Mouse (Mus musculus) megakaryocyte-erythroid progenitor cell, adult 5-6 weeks (primary cell): ENCODE measurements around the gene Dst. TPM values are rescaled to one million over a fixed set of nuclear protein-coding genes. Genes with fewer than 3 reads are reported as not detected.

Experiments
- ATAC-seq: replicated peaks from 2 replicates; pipeline ENCODE4 v1.8.0; 2016; ENCODE audit warnings: mild to moderate bottlenecking, inconsistent platforms; ENCODE audit not compliant: severe bottlenecking, poor library complexity, low FRiP score, low TSS enrichment
- total RNA-seq, 2 experiments: library from RNA; stranded (forward) in 1 of 2; stranded (reverse) in 1 of 2; fragments of 200-1000, 215-1000 nt in 1 of 2; fragments of >200 nt in 1 of 2; fragmentation: Nextera tagmentation in 1 of 2; gene quantifications; 2 replicates each; pipeline ENCODE4 v1.2.3; 2014 to 2017

The Dst gene
- total RNA-seq, 2 experiments from 2014 or later: 2.1 to 4.1 TPM

DNA sequence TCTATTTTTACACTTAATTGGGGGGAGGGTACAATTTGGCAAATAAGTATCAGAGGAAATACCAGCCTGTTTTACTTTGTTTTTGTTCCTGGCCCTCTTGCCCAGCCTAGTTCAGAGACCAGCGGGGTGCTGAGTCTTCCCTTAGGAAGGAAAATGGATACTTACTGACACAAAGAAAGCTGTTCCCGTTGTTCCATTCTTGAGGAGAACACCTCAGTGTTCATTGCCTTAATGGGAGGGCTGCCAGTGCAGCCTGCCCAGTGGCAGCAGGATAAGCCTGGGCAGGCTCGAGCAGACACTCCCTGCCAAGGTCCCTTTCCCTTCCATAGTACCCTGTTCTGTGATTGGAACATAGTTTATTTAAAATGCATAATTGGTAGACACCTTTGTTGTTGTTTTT is 232.7 kb downstream of the Dst start:
- no peak for ATAC-seq

DNA sequence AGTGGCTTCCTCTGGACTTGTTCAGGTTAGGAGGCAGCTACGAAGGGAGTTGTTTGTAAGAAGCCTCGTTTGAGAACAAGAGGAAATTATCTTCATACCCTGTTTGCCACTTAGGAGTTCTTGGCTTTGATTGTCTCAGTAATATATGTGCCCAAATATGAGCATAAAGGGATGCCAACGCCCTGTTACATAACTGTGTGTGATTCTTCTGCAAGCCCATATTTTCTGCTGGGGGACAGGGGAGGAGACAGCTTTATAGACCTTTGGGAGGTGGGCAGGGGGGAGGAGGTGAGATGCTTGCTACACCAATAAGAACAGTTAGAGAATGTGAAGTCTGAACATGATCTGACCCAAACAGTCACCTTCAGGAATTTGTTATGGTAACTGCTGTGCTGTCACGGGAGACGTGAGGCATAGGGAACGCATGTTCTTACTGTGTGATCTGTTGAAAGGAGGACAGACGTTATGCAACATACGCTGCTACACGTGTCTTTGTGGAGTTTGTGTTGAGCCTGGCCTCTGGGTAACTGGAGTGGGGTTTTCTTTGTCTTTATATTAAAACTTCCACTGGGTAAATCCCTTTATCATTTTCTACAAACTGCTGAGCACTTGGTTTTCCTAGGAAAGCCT is 235.0 kb downstream of the Dst start:
- no peak for ATAC-seq

DNA sequence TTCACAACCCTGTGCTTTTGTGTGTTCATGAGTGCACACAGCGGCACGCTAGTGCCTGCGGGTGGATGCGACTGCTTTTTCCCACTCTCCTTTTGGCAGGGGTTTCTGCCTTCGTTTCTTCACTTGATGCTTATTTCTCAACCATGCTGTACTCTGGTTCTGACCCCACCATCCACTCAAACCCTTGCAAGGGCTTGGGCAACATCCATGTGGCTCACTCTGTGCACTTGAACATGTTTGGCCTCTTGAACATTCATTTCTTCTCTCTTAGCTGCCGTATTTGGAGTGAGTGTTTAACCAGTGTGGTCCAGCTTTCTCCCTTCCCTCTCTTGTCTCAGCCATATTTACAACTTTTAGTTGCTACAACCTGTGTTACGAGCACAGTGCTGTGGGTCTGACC is 236.8 kb downstream of the Dst start:
- ATAC-seq: no peak

- no peak for ATAC-seq
Observed at GRCm38 (mm10) chr1:34148039-34148438, 240.0 kb downstream of the Dst start.

GRCm38 (mm10) chr1:34150416-34151093 is 242.5 kb downstream of the Dst start:
- no peak for ATAC-seq

- ATAC-seq: no peak
Observed at GRCm38 (mm10) chr1:34152683-34153082, 244.7 kb downstream of the Dst start.

DNA sequence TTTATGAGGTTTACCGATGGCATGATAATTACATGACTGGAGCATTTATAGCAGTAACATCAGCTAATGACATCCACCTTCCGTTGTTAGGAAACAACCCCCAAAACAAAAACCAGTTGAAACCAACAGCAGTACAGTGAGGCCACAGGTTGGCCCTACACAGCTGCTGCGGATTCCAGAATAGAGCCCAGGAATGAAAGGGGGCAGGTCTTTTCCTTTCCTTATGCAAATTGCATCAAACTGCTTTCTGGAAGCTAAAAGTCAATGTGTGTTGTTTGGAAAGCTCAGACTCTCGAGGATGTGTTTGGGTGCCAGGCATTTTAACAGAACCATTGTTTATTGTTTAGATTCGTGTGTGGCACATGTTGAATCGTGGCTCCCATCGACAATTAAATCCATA is 248.0 kb downstream of the Dst start:
- ATAC-seq: no peak

GRCm38 (mm10) chr1:34157702-34158101 is 249.7 kb downstream of the Dst start:
- ATAC-seq: no peak

- no peak for ATAC-seq
Observed at GRCm38 (mm10) chr1:34158822-34159221, 250.8 kb downstream of the Dst start.

- no peak for ATAC-seq
Observed at GRCm38 (mm10) chr1:34159898-34160297, 251.9 kb downstream of the Dst start.

GRCm38 (mm10) chr1:34164616-34165295 is 256.7 kb downstream of the Dst start:
- ATAC-seq: peak; percentile 68

- ATAC-seq: no peak
Observed at GRCm38 (mm10) chr1:34165926-34166325, 257.9 kb downstream of the Dst start.

DNA sequence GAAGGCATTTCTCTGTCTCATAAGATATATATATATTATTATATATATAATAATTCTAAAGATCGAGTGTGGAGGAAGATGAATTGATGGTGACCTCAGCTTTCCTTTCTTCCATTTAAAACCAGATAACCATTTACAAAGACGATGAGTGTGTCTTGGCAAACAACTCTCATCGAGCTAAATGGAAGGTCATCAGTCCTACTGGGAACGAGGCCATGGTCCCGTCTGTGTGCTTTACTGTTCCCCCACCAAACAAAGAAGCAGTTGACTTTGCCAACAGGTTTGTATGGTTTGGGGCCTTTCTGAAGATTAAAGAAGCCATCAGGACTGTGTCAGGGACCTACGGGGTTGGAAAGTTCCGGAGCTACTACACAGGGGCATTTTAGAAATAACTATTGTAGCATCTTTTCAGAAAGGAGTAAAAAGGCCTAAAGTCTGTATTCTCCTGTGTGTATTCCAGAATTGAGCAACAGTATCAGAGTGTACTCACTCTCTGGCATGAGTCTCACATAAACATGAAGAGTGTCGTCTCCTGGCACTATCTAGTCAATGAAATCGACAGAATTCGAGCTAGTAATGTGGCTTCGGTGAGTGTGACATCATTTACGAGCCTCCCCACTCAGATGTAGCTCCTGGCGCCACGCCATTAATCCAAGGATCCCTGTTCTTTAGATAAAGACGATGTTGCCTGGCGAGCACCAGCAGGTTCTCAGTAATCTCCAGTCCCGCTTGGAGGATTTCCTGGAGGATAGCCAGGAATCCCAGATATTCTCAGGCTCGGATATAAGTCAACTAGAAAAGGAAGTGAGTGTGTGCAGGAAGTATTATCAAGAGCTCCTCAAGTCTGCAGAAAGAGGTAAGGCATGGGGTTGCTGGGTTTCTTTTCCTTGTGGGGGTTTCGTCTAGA is 259.4 kb downstream of the Dst start:
- ATAC-seq: no peak

DNA sequence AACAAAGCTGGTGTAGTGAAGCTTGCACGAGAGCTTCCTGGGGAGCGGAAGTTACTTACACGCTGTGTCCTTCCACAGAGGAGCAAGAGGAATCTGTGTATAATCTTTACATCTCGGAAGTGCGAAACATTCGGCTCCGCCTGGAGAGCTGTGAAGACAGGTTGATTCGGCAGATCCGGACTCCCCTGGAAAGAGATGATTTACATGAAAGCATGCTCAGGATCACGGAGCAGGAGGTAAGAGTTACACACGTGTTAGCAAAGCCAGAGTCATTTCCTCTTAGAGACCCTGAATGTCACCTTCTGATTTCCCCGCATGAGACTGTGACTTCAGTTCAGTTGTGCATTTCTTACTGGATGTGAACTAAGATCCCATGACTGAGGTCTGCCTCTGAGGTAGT is 261.1 kb downstream of the Dst start:
- no peak for ATAC-seq

DNA sequence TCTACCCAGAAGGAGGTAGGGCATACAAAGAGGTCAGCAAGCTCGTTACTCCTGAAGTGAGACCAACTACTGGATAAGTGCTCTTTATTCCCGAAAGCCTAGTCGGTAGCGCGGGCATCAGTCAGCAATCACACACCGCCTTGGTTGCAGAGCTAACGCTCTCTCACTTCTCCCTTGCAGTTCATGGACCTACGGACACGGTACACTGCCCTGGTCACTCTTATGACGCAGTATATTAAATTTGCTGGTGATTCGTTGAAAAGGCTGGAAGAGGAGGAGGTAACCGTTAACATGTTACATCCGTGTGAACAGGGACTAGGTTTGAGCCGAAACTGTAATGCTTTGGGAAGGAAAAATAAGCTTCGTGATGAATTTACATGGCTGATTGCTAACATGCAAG is 266.5 kb downstream of the Dst start:
- no peak for ATAC-seq

DNA sequence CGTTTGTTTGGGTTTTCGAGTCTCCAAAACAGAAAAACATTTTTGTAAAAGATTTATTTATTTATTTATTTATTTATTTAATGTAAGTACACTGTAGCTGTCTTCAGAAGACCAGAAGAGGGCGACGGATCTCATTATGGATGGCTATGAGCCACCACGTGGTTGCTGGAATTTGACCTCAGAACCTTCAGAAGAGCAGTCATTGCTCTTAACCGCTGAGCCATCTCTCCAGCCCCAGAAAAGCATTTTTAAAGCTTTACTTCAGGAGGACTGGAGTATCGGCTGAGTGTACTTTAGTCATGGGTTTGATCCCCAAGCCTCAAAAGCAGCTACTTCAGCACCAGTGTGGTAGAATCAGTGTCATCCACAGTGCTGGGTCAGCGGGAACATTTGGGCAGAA is 266.9 kb downstream of the Dst start:
- no peak for ATAC-seq

DNA sequence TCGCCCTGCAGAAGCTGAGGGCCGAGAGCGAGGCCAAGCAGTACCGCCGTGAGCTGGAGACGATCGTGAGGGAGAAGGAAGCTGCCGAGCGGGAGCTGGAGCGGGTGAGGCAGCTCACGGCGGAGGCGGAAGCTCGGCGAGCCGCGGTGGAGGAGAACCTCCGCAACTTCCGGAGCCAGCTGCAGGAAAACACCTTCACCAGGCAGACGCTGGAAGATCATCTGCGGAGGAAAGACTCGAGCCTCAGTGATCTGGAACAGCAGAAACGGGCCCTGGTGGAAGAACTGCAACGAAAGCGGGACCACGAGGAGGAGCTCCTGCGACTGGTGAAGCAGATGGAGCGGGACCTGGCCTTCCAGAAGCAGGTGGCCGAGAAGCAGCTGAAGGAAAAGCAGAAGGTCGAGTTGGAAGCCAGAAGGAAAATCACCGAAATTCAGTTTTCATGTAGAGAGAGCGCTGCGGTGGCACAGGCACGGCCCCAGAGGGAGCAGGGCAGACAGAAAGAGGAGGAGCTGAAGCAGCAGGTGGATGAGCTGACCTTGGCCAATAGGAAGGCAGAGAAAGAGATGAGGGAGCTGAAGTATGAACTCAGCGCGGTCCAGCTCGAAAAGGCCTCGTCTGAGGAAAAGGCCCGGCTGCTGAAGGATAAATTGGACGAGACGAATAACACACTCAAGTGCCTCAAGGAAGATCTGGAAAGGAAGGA is 270.1 kb downstream of the Dst start:
- ATAC-seq: no peak

- no peak for ATAC-seq
Observed at GRCm38 (mm10) chr1:34179756-34180155, 271.7 kb downstream of the Dst start.
